Mouse (Mus musculus): Measurements from ENCODE around the gene Kiz. TPM values are rescaled to one million over a fixed set of nuclear protein-coding genes. Genes with fewer than 3 reads are reported as not detected.

The Kiz gene
- polyA plus RNA-seq, 1 experiment from 2014 or later = 29.8 TPM

GRCm38 (mm10) chr2:146871300-146872269, 15.9 kb downstream of the Kiz start:
- WGBS = 87% methylated on average over 8 of the region's 8 CpGs
- Histone ChIP-seq H3K9ac (no peak overlapping the region), H3K4me2 (replicated peaks) (no peak overlapping the region), H3K9me3 (no peaks in the 10 kb centered on the region), H3K4me3 (no peak overlapping the region), H3K36me3 (no peaks in the 10 kb centered on the region), H3K4me1 (no peaks in the 10 kb centered on the region), H3K27me3 (no peaks in the 10 kb centered on the region), H3K27ac (no peak overlapping the region)
- no peak for ATAC-seq (ENCODE audit: insufficient number of reproducible peaks, insufficient read depth, low FRiP score, low TSS enrichment)

GRCm38 (mm10) chr2:146872697-146873096, 17.0 kb downstream of the Kiz start:
- H3K9ac ChIP-seq = no peak overlapping the region
- H3K27me3 ChIP-seq = no peaks in the 10 kb centered on the region
- no peak for ATAC-seq (ENCODE audit: insufficient number of reproducible peaks, insufficient read depth, low FRiP score, low TSS enrichment)
- no peaks in the 10 kb centered on the region for H3K9me3 ChIP-seq
- H3K27ac ChIP-seq = no peak overlapping the region
- H3K4me1 ChIP-seq = no peaks in the 10 kb centered on the region
- H3K4me2 ChIP-seq (replicated peaks) = no peak overlapping the region
- H3K4me3 ChIP-seq = no peak overlapping the region
- WGBS = 70% methylated on average over 3 of the region's 3 CpGs
- H3K36me3 ChIP-seq = no peaks in the 10 kb centered on the region

- Histone ChIP-seq H3K27ac (no peak overlapping the region), H3K4me2 (replicated peaks) (no peak overlapping the region), H3K4me3 (no peak overlapping the region), H3K36me3 (no peaks in the 10 kb centered on the region), H3K9me3 (no peaks in the 10 kb centered on the region), H3K27me3 (no peaks in the 10 kb centered on the region), H3K9ac (no peak overlapping the region), H3K4me1 (no peaks in the 10 kb centered on the region)
- ATAC-seq (ENCODE audit: insufficient number of reproducible peaks, insufficient read depth, low FRiP score, low TSS enrichment) = no peak
- WGBS = 88% methylated on average over 7 of the region's 7 CpGs
Measured at GRCm38 (mm10) chr2:146873881-146874441, 18.3 kb downstream of the Kiz start.

GRCm38 (mm10) chr2:146877423-146878098, 21.9 kb downstream of the Kiz start:
- no peak overlapping the region for H3K27ac ChIP-seq
- no peaks in the 10 kb centered on the region for H3K4me1 ChIP-seq
- 87% methylated on average over 1 of the region's 1 CpGs for WGBS
- no peak overlapping the region for H3K9ac ChIP-seq
- no peaks in the 10 kb centered on the region for H3K27me3 ChIP-seq
- no peaks in the 10 kb centered on the region for H3K36me3 ChIP-seq
- H3K9me3 ChIP-seq = no peaks in the 10 kb centered on the region
- H3K4me3 ChIP-seq = no peak overlapping the region
- no peak for ATAC-seq (ENCODE audit: insufficient number of reproducible peaks, insufficient read depth, low FRiP score, low TSS enrichment)
- H3K4me2 ChIP-seq (replicated peaks) = no peak overlapping the region

GRCm38 (mm10) chr2:146881623-146882022, 26.0 kb downstream of the Kiz start:
- no peak overlapping the region for H3K4me3 ChIP-seq
- WGBS = 96% methylated on average over 4 of the region's 4 CpGs
- H3K36me3 ChIP-seq = no peaks in the 10 kb centered on the region
- 0 out of 2 replicates have a peak, but pooled peaks cover 5% of the 10 kb centered on the region for H3K4me1 ChIP-seq
- H3K27me3 ChIP-seq = no peaks in the 10 kb centered on the region
- H3K27ac ChIP-seq = no peak overlapping the region
- no peak overlapping the region for H3K9ac ChIP-seq
- H3K4me2 ChIP-seq (replicated peaks) = no peak overlapping the region
- ATAC-seq (ENCODE audit: insufficient number of reproducible peaks, insufficient read depth, low FRiP score, low TSS enrichment) = no peak
- H3K9me3 ChIP-seq = no peaks in the 10 kb centered on the region

GRCm38 (mm10) chr2:146884291-146884855, 28.7 kb downstream of the Kiz start:
- Histone ChIP-seq H3K4me2 (replicated peaks) (no peak overlapping the region), H3K27ac (no peak overlapping the region), H3K36me3 (peaks cover 4% of the 10 kb centered on the region; the same call in 1 of the 2 replicates), H3K4me1 (0 out of 2 replicates have a peak, but pooled peaks cover 5% of the 10 kb centered on the region), H3K4me3 (no peak overlapping the region), H3K27me3 (no peaks in the 10 kb centered on the region), H3K9me3 (no peaks in the 10 kb centered on the region), H3K9ac (no peak overlapping the region)
- ATAC-seq (ENCODE audit: insufficient number of reproducible peaks, insufficient read depth, low FRiP score, low TSS enrichment) = no peak
- WGBS = 70% methylated on average over 8 of the region's 8 CpGs

- H3K4me1 ChIP-seq = 0 out of 2 replicates have a peak, but pooled peaks cover 5% of the 10 kb centered on the region
- no peak overlapping the region for H3K9ac ChIP-seq
- no peak overlapping the region for H3K27ac ChIP-seq
- no peak overlapping the region for H3K4me3 ChIP-seq
- no peaks in the 10 kb centered on the region for H3K9me3 ChIP-seq
- H3K36me3 ChIP-seq = peaks cover 11% of the 10 kb centered on the region; the same call in 1 of the 2 replicates
- ATAC-seq (ENCODE audit: insufficient number of reproducible peaks, insufficient read depth, low FRiP score, low TSS enrichment) = no peak
- no peaks in the 10 kb centered on the region for H3K27me3 ChIP-seq
- H3K4me2 ChIP-seq (replicated peaks) = no peak overlapping the region
- WGBS = 91% methylated on average over 4 of the region's 4 CpGs
Measured at GRCm38 (mm10) chr2:146888786-146889414, 33.2 kb downstream of the Kiz start.

GRCm38 (mm10) chr2:146898977-146899376, 43.3 kb downstream of the Kiz start:
- ATAC-seq (ENCODE audit: insufficient number of reproducible peaks, insufficient read depth, low FRiP score, low TSS enrichment) = no peak
- Histone ChIP-seq H3K9ac (no peak overlapping the region), H3K27me3 (no peaks in the 10 kb centered on the region), H3K9me3 (no peaks in the 10 kb centered on the region), H3K4me1 (no peaks in the 10 kb centered on the region), H3K27ac (no peak overlapping the region), H3K4me2 (replicated peaks) (no peak overlapping the region), H3K36me3 (no peaks in the 10 kb centered on the region), H3K4me3 (no peak overlapping the region)

- Histone ChIP-seq H3K36me3 (no peaks in the 10 kb centered on the region), H3K4me2 (replicated peaks) (no peak overlapping the region), H3K9me3 (no peaks in the 10 kb centered on the region), H3K4me1 (peaks cover 4% of the 10 kb centered on the region; the same call in 1 of the 2 replicates), H3K27me3 (no peaks in the 10 kb centered on the region), H3K27ac (no peak overlapping the region), H3K4me3 (no peak overlapping the region), H3K9ac (no peak overlapping the region)
- 93% methylated on average over 3 of the region's 3 CpGs for WGBS
- ATAC-seq (ENCODE audit: insufficient number of reproducible peaks, insufficient read depth, low FRiP score, low TSS enrichment) = no peak
Measured at GRCm38 (mm10) chr2:146916085-146916484, 60.4 kb downstream of the Kiz start.

GRCm38 (mm10) chr2:146917770-146918169, 62.1 kb downstream of the Kiz start:
- no peak overlapping the region for H3K4me2 ChIP-seq (replicated peaks)
- H3K9me3 ChIP-seq = no peaks in the 10 kb centered on the region
- H3K9ac ChIP-seq = no peak overlapping the region
- no peaks in the 10 kb centered on the region for H3K36me3 ChIP-seq
- ATAC-seq (ENCODE audit: insufficient number of reproducible peaks, insufficient read depth, low FRiP score, low TSS enrichment) = no peak
- no peaks in the 10 kb centered on the region for H3K27me3 ChIP-seq
- no peak overlapping the region for H3K27ac ChIP-seq
- H3K4me3 ChIP-seq = no peak overlapping the region
- WGBS = 71% methylated on average over 3 of the region's 3 CpGs
- H3K4me1 ChIP-seq = peaks cover 6% of the 10 kb centered on the region; the same call in 1 of the 2 replicates

Measured in embryonic facial prominence, embryonic 12.5 days (tissue).